Mouse (Mus musculus): ENCODE results near the gene Saxo1. TPM values are rescaled to one million over a fixed set of nuclear protein-coding genes. Genes with fewer than 3 reads are reported as not detected.
A peak's percentile ranks its signal among the peaks of the same experiment; 100 is the strongest.

The Saxo1 gene
- polyA plus RNA-seq, 1 experiment from 2014 or later: not detected

DNA sequence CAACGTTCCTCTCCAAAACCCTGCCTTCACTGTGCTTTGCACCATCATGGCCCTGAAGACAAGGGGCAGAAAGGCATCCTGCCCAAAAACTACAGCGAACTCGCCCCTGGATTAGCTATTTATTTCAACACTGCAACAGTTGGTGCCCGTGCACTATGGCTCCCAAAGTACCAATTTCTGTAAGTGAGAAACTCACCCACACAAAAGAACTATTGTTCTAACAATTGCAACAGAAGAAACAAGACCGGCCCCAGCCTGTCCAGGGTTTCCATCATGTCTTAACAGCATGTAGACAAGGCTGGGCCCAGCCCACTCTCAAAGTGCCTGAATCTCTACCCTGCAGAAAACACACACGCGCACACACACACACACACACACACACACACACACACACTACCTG is 757 bp downstream of the Saxo1 start:
- Histone ChIP-seq H3K27me3 (replicated peaks) (0 out of 2 replicates have a peak, but pooled peaks cover 15% of the 10 kb centered on the region), H3K9me3 (no peaks in the 10 kb centered on the region), H3K27ac (replicated peaks) (no peak overlapping the region), H3K4me2 (no peak overlapping the region), H3K9ac (no peak overlapping the region), H3K4me1 (no peaks in the 10 kb centered on the region), H3K36me3 (no peaks in the 10 kb centered on the region), H3K4me3 (no peak overlapping the region)
- 66% methylated on average over 7 of the region's 7 CpGs for WGBS
- ATAC-seq (ENCODE audit: extremely low read depth, insufficient number of reproducible peaks, low FRiP score, low TSS enrichment): no peak

DNA sequence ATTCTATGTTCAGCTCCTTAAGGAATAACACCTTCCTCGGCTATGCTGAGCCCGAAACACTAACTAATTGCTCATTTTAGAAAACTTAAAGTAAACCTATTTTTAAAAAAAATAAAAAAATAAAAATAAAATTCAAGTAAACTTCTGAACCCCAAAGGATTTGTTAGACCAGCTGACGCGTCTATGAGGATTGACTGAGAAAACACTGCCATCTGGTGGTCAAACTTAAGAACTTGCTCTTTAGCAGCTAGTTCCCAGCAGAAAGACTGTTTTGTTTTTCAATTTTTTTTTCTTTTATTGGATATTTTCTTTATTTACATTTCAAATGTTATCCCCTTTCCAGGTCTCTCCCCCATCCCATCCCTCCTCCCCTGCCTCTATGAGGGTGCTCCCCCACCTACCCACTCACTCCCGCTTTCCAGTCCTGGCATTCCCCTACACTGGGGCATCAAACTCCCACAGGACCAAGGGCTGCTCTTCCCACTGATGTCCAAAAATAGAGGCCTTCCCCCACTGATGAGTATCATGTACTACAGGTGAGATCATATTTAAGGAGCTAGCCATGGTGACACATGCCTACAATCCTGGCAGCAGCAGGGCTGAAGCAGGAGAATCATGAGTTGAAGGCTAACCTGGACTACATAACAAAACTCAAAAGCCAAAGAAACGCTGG is 3.0 kb downstream of the Saxo1 start:
- H3K27ac ChIP-seq (replicated peaks): no peak overlapping the region
- H3K4me3 ChIP-seq: no peak overlapping the region
- peaks cover 15% of the 10 kb centered on the region; the same call in 1 of the 2 replicates for H3K27me3 ChIP-seq (replicated peaks)
- no peak overlapping the region; the same call in 1 of the 2 replicates for H3K9ac ChIP-seq
- H3K4me1 ChIP-seq: no peaks in the 10 kb centered on the region
- 22% methylated on average over 6 of the region's 6 CpGs for WGBS
- no peak overlapping the region for H3K4me2 ChIP-seq
- no peaks in the 10 kb centered on the region for H3K9me3 ChIP-seq
- ATAC-seq (ENCODE audit: extremely low read depth, insufficient number of reproducible peaks, low FRiP score, low TSS enrichment): no peak
- H3K36me3 ChIP-seq: no peaks in the 10 kb centered on the region

DNA sequence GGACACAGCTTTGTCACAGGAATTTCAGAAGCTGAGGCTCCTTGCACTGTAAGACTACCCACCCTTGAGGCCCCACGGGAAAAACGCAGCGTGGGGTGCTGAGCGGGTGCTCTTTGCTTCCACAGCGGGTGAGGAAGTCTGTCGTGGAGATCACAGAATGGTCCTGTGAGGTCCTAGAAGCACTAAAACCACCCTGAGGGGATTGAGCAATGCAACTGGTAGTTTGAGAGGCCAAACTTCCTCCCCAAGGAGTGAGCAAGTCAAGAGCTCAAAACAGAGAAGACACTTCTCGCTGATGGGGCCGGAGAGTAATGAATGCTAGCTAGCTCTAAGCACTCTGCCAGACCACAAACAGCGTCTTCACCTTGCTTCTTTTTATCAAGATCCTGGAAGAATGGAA is 9.8 kb downstream of the Saxo1 start:
- peaks cover 15% of the 10 kb centered on the region for H3K4me1 ChIP-seq
- no peaks in the 10 kb centered on the region; the same call in 1 of the 2 replicates for H3K27me3 ChIP-seq (replicated peaks)
- H3K9me3 ChIP-seq: no peaks in the 10 kb centered on the region
- no peaks in the 10 kb centered on the region for H3K36me3 ChIP-seq
- H3K4me2 ChIP-seq: no peak overlapping the region
- H3K4me3 ChIP-seq: no peak overlapping the region
- 82% methylated on average over 9 of the region's 9 CpGs for WGBS
- ATAC-seq (ENCODE audit: extremely low read depth, insufficient number of reproducible peaks, low FRiP score, low TSS enrichment): no peak
- H3K9ac ChIP-seq: no peak overlapping the region
- H3K27ac ChIP-seq (replicated peaks): no peak overlapping the region

DNA sequence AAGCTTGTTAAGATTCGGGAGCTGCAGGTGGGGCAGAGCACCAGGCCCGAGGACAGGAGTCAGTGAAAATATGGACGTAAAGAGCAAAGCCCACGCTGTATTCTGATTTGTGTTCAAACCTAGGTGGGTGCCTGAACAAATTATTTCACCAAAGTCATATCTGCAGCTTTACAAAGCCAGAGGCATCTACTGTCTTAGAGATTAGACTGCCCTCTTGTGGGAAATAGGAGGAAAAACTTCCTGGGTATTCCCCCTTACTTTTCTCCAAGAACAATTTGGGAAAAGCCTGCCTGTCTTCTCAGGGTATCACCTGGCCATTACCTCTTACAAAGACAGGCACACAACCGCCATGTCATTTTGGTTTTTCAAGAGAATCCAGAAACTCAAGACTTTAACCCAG is 12.5 kb downstream of the Saxo1 start:
- peak overlapping the region; percentile 43; the same call in 1 of the 2 replicates for H3K27ac ChIP-seq (replicated peaks)
- no peaks in the 10 kb centered on the region for H3K27me3 ChIP-seq (replicated peaks)
- H3K9me3 ChIP-seq: no peaks in the 10 kb centered on the region
- H3K36me3 ChIP-seq: no peaks in the 10 kb centered on the region
- no peak overlapping the region for H3K4me3 ChIP-seq
- no peak for ATAC-seq (ENCODE audit: extremely low read depth, insufficient number of reproducible peaks, low FRiP score, low TSS enrichment)
- H3K4me2 ChIP-seq: no peak overlapping the region
- peaks cover 15% of the 10 kb centered on the region for H3K4me1 ChIP-seq
- WGBS: 45% methylated on average over 5 of the region's 5 CpGs
- H3K9ac ChIP-seq: 0 out of 2 replicates have a peak overlapping the region, but pooled peaks have one; percentile 26

DNA sequence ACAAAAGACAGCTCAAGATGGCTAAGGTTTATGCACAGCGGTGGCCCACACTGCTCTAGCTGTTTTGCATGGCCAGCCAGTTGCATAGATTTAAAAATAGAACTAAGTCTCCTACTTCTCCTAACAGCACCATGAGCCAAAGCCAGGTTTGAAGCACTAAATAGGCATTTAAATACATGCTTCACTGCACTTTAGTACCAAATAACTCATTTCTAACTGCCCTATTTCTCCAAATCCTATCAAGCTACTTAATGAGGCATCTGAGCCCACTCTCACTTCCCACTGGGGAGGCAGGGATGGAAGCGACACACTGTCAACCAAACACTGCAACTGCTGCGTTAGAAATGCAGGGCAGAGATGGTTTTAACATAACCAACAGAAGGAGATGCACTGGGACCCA is 14.1 kb downstream of the Saxo1 start:
- no peaks in the 10 kb centered on the region for H3K27me3 ChIP-seq (replicated peaks)
- no peak for ATAC-seq (ENCODE audit: extremely low read depth, insufficient number of reproducible peaks, low FRiP score, low TSS enrichment)
- peaks cover 15% of the 10 kb centered on the region for H3K4me1 ChIP-seq
- no peak overlapping the region for H3K9ac ChIP-seq
- 0 out of 2 replicates have a peak overlapping the region, but pooled peaks have one; percentile 20 for H3K27ac ChIP-seq (replicated peaks)
- H3K9me3 ChIP-seq: no peaks in the 10 kb centered on the region
- H3K4me2 ChIP-seq: no peak overlapping the region
- H3K36me3 ChIP-seq: no peaks in the 10 kb centered on the region
- no peak overlapping the region for H3K4me3 ChIP-seq
- WGBS: 69% methylated on average over 3 of the region's 3 CpGs

DNA sequence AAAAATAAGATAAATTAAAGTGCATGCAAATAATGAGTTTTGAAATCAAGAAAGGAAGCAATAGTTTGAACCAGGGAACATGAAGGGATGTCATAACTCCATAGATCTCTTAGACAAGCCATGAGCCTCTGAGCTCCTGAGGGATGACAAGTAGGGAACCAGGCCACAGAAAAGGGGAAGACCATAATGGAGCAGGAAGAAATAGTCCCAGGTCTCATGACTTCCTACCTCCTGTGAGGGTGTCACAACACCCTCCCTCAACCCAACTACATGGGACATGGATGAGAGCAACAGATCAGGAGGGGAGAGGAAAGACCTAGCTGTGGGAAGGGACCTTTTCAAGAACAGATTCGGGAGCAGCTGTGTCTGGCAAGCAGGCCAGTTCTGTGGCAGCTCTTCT is 16.6 kb downstream of the Saxo1 start:
- H3K27ac ChIP-seq (replicated peaks): no peak overlapping the region
- ATAC-seq (ENCODE audit: extremely low read depth, insufficient number of reproducible peaks, low FRiP score, low TSS enrichment): no peak
- 60% methylated on average over 1 of the region's 1 CpGs for WGBS
- no peaks in the 10 kb centered on the region for H3K36me3 ChIP-seq
- no peak overlapping the region for H3K4me3 ChIP-seq
- H3K4me2 ChIP-seq: no peak overlapping the region
- H3K9ac ChIP-seq: no peak overlapping the region
- H3K27me3 ChIP-seq (replicated peaks): no peaks in the 10 kb centered on the region
- H3K4me1 ChIP-seq: peaks cover 15% of the 10 kb centered on the region
- H3K9me3 ChIP-seq: no peaks in the 10 kb centered on the region

DNA sequence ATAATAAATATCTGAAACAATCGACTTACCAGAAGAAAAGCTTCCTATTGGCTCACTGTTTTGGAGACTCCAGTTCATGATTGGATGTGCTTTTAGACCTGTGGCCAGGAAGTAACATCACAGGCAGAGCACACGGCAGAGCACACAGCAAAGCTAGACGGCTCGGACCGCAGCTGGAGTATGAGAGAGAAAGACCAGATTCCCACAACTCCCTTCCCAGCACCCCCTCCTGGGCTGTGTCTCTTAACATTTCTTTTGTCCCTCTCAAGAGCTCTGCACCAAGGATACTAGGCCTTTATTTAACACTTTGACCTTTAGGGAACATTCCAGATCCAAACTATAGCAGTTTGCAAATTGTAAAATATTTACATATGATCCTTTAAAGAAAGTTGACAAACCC is 19.2 kb downstream of the Saxo1 start:
- Histone ChIP-seq H3K9me3 (no peaks in the 10 kb centered on the region), H3K36me3 (no peaks in the 10 kb centered on the region), H3K4me3 (no peak overlapping the region), H3K27ac (replicated peaks) (no peak overlapping the region), H3K9ac (no peak overlapping the region), H3K4me2 (no peak overlapping the region), H3K27me3 (replicated peaks) (no peaks in the 10 kb centered on the region), H3K4me1 (peaks cover 9% of the 10 kb centered on the region)
- WGBS: 80% methylated on average over 5 of the region's 5 CpGs
- no peak for ATAC-seq (ENCODE audit: extremely low read depth, insufficient number of reproducible peaks, low FRiP score, low TSS enrichment)

DNA sequence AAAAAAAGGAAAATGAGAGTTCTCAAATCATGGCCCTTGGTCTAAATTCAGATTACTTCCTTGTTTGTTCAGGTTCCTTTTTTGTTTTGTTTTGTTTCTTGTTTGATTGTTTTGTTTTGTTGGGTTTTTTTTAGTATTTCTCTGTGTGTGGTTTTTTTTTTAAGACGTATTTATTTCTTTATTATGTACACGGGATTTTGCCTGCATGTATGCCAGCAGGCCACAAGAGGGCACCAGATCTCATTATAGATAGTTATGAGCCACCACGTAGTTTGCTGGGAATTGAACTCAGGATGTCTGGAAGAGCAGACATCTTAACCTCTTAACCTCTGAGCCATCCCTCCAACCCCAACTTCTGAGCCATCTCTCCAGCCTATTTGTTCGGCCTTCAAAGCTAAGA is 20.2 kb downstream of the Saxo1 start:
- Histone ChIP-seq H3K27me3 (replicated peaks) (no peaks in the 10 kb centered on the region), H3K9me3 (no peaks in the 10 kb centered on the region), H3K4me3 (no peak overlapping the region), H3K27ac (replicated peaks) (no peak overlapping the region), H3K9ac (no peak overlapping the region), H3K4me1 (0 out of 2 replicates have a peak, but pooled peaks cover 6% of the 10 kb centered on the region), H3K36me3 (no peaks in the 10 kb centered on the region), H3K4me2 (no peak overlapping the region)
- ATAC-seq (ENCODE audit: extremely low read depth, insufficient number of reproducible peaks, low FRiP score, low TSS enrichment): no peak
- 41% methylated on average over 4 of the region's 4 CpGs for WGBS

DNA sequence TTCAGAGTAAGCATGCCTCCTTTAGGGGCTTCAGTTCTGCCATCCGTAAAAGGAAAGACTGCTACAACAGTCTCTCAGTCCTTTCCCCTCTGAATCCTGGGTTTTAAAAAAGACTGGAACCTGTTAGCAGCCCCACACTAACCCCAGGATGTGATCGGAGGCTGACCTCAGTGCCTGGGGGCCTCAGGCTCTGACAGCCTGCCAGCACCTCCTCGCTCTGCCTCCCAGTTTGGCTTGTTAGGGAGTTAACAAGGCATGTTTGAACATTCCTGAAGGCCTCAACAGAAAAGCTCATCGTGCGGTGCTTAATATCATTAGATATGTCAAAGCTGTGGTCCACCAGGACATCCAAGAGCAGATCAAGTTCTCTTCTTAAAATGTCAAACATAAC is 24.0 kb downstream of the Saxo1 start:
- no peak overlapping the region for H3K9ac ChIP-seq
- WGBS: 41% methylated on average over 5 of the region's 5 CpGs

DNA sequence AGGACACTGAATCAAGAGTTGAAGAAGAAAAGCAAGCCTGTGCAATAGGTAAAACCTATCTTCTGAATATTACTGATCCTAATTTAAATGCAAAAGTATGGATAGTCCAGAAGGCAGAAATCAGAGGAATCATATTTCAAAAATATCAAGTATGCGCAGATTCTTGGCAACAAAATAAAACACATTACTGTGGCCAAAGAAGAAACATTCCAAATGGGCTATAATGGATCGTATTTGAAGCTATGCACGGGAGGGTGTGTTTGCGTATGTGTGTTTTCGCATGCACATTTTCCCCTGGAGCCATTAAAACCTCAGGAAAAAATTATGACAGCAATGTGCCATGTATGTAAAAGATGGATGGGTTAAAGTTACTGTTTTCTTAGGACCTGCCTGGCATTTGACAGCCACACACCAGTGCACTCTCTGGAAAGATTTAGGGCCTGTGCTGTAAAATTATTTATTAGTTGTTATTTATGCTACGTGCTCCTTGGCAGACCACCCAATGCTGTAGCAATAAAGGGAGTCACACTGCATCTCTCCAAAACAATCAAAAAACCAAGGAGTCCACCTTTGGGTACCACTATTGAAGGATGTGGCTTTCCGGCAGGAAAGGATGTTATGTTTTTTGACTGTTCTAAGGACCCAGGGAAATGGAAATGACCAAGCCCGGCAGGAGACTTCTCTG is 24.6 kb downstream of the Saxo1 start:
- Histone ChIP-seq H3K4me1 (0 out of 2 replicates have a peak, but pooled peaks cover 6% of the 10 kb centered on the region), H3K36me3 (no peaks in the 10 kb centered on the region), H3K9ac (no peak overlapping the region), H3K4me3 (no peak overlapping the region), H3K27ac (replicated peaks) (peak overlapping the region; percentile 17; the same call in 1 of the 2 replicates), H3K27me3 (replicated peaks) (no peaks in the 10 kb centered on the region), H3K9me3 (no peaks in the 10 kb centered on the region), H3K4me2 (no peak overlapping the region)
- ATAC-seq (ENCODE audit: extremely low read depth, insufficient number of reproducible peaks, low FRiP score, low TSS enrichment): no peak
- WGBS: 73% methylated on average over 8 of the region's 8 CpGs

More for the DNA sequence above, 24.0 kb downstream of the Saxo1 start:
- Histone ChIP-seq H3K4me1 (0 out of 2 replicates have a peak, but pooled peaks cover 6% of the 10 kb centered on the region), H3K27ac (replicated peaks) (peak overlapping the region; percentile 17; the same call in 1 of the 2 replicates), H3K4me3 (no peak overlapping the region), H3K27me3 (replicated peaks) (no peaks in the 10 kb centered on the region), H3K36me3 (no peaks in the 10 kb centered on the region), H3K4me2 (no peak overlapping the region), H3K9me3 (no peaks in the 10 kb centered on the region)
- no peak for ATAC-seq (ENCODE audit: extremely low read depth, insufficient number of reproducible peaks, low FRiP score, low TSS enrichment)

DNA sequence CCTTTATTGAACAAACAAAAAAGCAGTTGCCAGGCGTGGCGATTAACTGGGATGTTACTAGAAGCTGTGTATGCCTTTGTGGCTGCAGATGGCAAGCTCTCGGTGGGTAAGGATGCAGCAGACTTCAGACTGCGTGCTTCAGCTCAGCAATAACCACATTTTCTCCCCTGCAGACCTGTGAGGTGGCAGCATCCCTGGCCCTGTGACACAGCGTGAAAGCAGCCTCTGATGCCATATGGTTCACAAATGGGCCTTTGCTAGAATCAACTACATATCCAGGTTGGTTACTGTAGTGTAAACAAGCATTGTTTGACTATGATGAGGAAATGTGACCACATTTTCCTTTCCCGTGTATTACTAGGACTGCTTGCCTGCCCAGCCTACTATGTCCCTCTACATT is 29.0 kb downstream of the Saxo1 start:
- Histone ChIP-seq H3K9ac (no peak overlapping the region), H3K4me1 (peaks cover 13% of the 10 kb centered on the region), H3K4me2 (no peak overlapping the region), H3K4me3 (no peak overlapping the region), H3K36me3 (no peaks in the 10 kb centered on the region), H3K27ac (replicated peaks) (no peak overlapping the region), H3K9me3 (no peaks in the 10 kb centered on the region), H3K27me3 (replicated peaks) (no peaks in the 10 kb centered on the region)
- 71% methylated on average over 6 of the region's 6 CpGs for WGBS
- ATAC-seq (ENCODE audit: extremely low read depth, insufficient number of reproducible peaks, low FRiP score, low TSS enrichment): no peak

Data from heart, embryonic 13.5 days (tissue).